Mouse (Mus musculus): ENCODE results near the gene Chd1. TPM values are rescaled to one million over a fixed set of nuclear protein-coding genes. Genes with fewer than 3 reads are reported as not detected.
A peak's percentile ranks its signal among the peaks of the same experiment; 100 is the strongest.

The Chd1 gene
- polyA plus RNA-seq, 1 experiment = 93.7 TPM

DNA sequence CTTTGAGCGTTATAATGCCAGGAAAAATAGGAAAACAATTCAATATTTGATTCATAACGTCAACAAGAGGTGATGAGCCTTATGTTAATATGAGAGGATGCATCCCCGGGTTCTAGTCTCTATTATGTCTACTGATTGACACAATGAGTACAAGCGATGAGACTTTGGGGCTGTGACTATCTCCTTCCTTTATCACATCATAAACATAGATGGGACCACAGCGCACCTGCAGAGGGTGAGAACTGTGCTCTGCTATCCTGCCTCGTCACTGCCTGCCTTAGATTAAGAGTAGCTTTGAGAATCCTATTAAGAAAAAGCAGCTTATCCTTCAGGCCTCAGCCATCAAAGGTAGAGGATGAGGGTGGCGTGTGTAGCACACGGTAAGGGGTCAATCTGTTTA lies 85.9 kb downstream of the Chd1 start:
- H3K27ac ChIP-seq (ENCODE audit: insufficient read depth, low read length) = no peak overlapping the region
- H3K9ac ChIP-seq (ENCODE audit: low read depth, poor library complexity, severe bottlenecking) = no peak overlapping the region
- TF ChIP-seq EP300 (IDR thresholded peaks at IDR 0.05; ENCODE audit: insufficient read depth, low read depth, low read length) (no peak), POLR2A (IDR thresholded peaks at IDR 0.05; ENCODE audit: insufficient read depth, low read length) (no peak), CTCF (IDR thresholded peaks at IDR 0.05; ENCODE audit: low read depth, low read length) (no peak)
- H3K4me3 ChIP-seq (ENCODE audit: low read depth, low read length) = no peak overlapping the region
- no peaks in the 10 kb centered on the region for H3K27me3 ChIP-seq (ENCODE audit: control insufficient read depth, insufficient read depth, low read length, poor library complexity, severe bottlenecking)
- H3K4me1 ChIP-seq (ENCODE audit: control insufficient read depth, insufficient read depth, low read length) = no peaks in the 10 kb centered on the region
- H3K36me3 ChIP-seq (ENCODE audit: control insufficient read depth, insufficient read depth, low read length, poor library complexity, severe bottlenecking) = no peaks in the 10 kb centered on the region
- H3K9me3 ChIP-seq (replicated peaks; ENCODE audit: control insufficient read depth, insufficient read depth, low read length, poor library complexity, severe bottlenecking) = no peaks in the 10 kb centered on the region

DNA sequence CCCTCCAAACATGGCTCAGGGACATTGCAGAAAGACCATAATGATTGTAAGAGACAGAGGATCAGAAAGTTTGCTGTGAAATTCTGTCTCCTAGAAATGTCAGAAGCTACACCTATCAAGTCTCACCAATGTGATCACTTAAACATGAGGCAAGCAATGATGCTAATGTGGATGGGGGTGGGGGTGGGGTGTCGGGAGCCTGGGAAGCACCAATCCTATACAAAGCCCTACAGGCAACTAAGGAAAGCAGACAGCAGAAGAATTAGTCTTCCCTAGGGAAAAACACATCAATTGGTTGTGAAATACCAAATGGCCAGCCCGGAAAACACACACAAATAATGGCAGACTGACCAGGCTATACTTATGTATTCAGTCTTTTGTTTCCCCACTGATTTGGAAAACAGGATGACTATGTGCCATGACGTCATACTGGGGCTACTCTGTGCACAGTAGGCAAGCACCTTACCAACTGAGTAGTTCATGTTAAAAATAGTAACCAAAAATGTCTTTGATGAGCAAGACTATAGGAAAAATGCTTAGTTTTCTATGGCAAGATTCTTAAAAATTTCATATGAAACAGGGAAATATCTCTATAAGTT lies 94.5 kb downstream of the Chd1 start:
- Histone ChIP-seq H3K36me3 (ENCODE audit: control insufficient read depth, insufficient read depth, low read length, poor library complexity, severe bottlenecking) (no peaks in the 10 kb centered on the region), H3K4me1 (ENCODE audit: control insufficient read depth, insufficient read depth, low read length) (no peaks in the 10 kb centered on the region), H3K4me3 (ENCODE audit: low read depth, low read length) (no peak overlapping the region), H3K27me3 (ENCODE audit: control insufficient read depth, insufficient read depth, low read length, poor library complexity, severe bottlenecking) (no peaks in the 10 kb centered on the region), H3K27ac (ENCODE audit: insufficient read depth, low read length) (no peak overlapping the region), H3K9me3 (replicated peaks; ENCODE audit: control insufficient read depth, insufficient read depth, low read length, poor library complexity, severe bottlenecking) (no peaks in the 10 kb centered on the region), H3K9ac (ENCODE audit: low read depth, poor library complexity, severe bottlenecking) (no peak overlapping the region)
- TF ChIP-seq POLR2A (IDR thresholded peaks at IDR 0.05; ENCODE audit: insufficient read depth, low read length) = no peak
- TF ChIP-seq CTCF (IDR thresholded peaks at IDR 0.05; ENCODE audit: low read depth, low read length) = no peak
- no peak for TF ChIP-seq EP300 (IDR thresholded peaks at IDR 0.05; ENCODE audit: insufficient read depth, low read depth, low read length)

DNA sequence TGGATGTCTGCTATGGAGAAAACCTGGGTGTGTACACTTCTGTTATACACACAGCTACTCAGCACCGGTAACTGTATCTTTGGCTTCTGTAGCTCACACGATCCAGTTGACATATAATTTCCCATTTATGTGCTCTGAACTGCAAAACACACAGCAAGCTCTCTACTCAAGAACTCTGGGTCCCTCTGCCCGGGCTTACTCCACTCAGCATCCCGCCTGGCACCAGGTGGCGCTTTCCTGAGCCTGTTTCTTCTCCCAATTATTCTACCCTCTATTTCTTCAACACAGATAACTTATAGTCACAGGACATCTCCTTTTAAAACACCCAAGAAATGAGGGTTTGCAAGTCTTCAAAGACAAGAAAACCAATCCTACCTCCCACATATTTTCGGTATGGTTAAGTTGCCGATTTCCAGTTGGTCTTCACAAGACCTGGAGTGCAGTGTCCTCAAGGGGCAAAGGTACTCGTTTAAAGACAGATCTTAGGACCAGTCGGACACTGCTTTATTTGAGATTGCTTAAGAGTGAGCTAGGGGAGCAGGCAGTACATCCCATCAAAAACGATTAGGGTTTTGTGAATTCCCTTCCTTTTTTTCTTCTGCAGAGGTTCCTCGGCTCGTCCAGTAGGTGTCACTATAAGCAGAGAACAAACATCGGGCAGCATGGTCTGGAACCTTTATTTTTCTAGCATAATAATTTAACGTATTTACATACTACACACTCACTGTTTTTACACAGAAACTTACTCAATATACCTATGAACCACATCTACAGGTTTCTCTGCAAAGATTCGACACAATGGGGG lies 99.4 kb downstream of the Chd1 start:
- H3K4me3 ChIP-seq (ENCODE audit: low read depth, low read length) = no peak overlapping the region

DNA sequence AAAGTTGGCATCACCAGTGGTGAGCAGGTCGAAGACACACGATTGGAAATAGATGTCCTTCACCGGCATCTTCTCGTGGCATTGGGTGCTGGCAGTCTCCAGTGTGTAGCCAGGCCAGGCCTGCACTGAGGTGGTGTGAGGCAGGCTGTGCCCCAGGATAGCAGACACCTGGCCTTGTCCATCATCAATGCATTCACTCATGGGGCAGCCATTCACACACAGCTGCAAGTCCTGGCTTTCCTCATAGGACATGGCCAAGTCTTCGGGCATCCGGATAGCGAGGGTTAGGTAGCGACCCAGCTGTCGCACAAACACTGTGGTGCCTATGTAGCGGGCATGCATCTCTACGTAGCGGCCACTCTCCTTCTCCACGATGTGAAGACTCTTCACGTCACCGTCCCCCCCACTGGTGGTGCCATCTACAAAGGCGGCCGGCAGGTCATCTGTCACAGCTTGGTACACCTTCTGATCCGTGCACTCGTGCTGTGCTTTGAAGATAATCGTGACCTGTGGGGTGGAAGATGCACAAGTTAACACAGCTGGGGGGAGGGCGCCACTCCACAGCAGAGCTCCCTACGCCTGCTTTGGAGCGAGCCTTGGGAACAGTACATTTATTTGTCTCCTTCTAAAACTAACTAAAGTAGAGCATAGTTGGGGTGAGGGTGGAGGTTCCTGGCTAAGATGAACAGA lies 102.7 kb downstream of the Chd1 start:
- Histone ChIP-seq H3K9me3 (replicated peaks; ENCODE audit: control insufficient read depth, insufficient read depth, low read length, poor library complexity, severe bottlenecking) (no peaks in the 10 kb centered on the region), H3K4me3 (ENCODE audit: low read depth, low read length) (no peak overlapping the region), H3K27me3 (ENCODE audit: control insufficient read depth, insufficient read depth, low read length, poor library complexity, severe bottlenecking) (no peaks in the 10 kb centered on the region), H3K4me1 (ENCODE audit: control insufficient read depth, insufficient read depth, low read length) (no peaks in the 10 kb centered on the region), H3K27ac (ENCODE audit: insufficient read depth, low read length) (no peak overlapping the region), H3K36me3 (ENCODE audit: control insufficient read depth, insufficient read depth, low read length, poor library complexity, severe bottlenecking) (peaks cover 7% of the 10 kb centered on the region; the same call in 1 of the 2 replicates), H3K9ac (ENCODE audit: low read depth, poor library complexity, severe bottlenecking) (no peak overlapping the region)
- TF ChIP-seq POLR2A (IDR thresholded peaks at IDR 0.05; ENCODE audit: insufficient read depth, low read length) (no peak), EP300 (IDR thresholded peaks at IDR 0.05; ENCODE audit: insufficient read depth, low read depth, low read length) (no peak), CTCF (IDR thresholded peaks at IDR 0.05; ENCODE audit: low read depth, low read length) (no peak)

More for the DNA sequence above, 99.4 kb downstream of the Chd1 start:
- no peaks in the 10 kb centered on the region for H3K4me1 ChIP-seq (ENCODE audit: control insufficient read depth, insufficient read depth, low read length)
- H3K27ac ChIP-seq (ENCODE audit: insufficient read depth, low read length) = no peak overlapping the region
- peaks cover 7% of the 10 kb centered on the region; the same call in 1 of the 2 replicates for H3K36me3 ChIP-seq (ENCODE audit: control insufficient read depth, insufficient read depth, low read length, poor library complexity, severe bottlenecking)
- H3K27me3 ChIP-seq (ENCODE audit: control insufficient read depth, insufficient read depth, low read length, poor library complexity, severe bottlenecking) = no peaks in the 10 kb centered on the region
- no peak overlapping the region for H3K9ac ChIP-seq (ENCODE audit: low read depth, poor library complexity, severe bottlenecking)
- no peaks in the 10 kb centered on the region for H3K9me3 ChIP-seq (replicated peaks; ENCODE audit: control insufficient read depth, insufficient read depth, low read length, poor library complexity, severe bottlenecking)
- TF ChIP-seq CTCF (IDR thresholded peaks at IDR 0.05; ENCODE audit: low read depth, low read length) (peak; percentile 54), POLR2A (IDR thresholded peaks at IDR 0.05; ENCODE audit: insufficient read depth, low read length) (no peak)

DNA sequence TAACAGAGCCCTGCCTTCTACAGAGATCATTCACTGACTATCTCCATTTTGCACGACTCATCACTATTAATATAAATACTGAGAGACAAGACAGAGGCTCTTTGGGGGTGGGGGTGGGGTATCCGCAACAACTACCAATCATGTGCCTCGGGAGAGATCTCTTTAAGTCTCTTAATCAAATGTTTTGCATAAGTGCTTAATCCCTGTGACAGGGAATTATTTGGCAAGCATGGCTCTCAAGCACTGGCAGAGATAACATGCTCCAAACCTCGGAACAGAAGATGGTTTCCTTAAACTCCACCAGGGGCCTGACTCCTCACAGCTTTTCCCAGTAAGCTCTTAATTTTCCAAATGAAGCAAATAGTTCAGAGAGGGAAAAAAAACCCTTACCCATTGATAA lies 103.2 kb downstream of the Chd1 start:
- no peak for TF ChIP-seq EP300 (IDR thresholded peaks at IDR 0.05; ENCODE audit: insufficient read depth, low read depth, low read length)
- no peak for TF ChIP-seq CTCF (IDR thresholded peaks at IDR 0.05; ENCODE audit: low read depth, low read length)
- TF ChIP-seq POLR2A (IDR thresholded peaks at IDR 0.05; ENCODE audit: insufficient read depth, low read length) = no peak
- Histone ChIP-seq H3K4me3 (ENCODE audit: low read depth, low read length) (no peak overlapping the region), H3K27me3 (ENCODE audit: control insufficient read depth, insufficient read depth, low read length, poor library complexity, severe bottlenecking) (no peaks in the 10 kb centered on the region), H3K9ac (ENCODE audit: low read depth, poor library complexity, severe bottlenecking) (no peak overlapping the region), H3K4me1 (ENCODE audit: control insufficient read depth, insufficient read depth, low read length) (no peaks in the 10 kb centered on the region), H3K27ac (ENCODE audit: insufficient read depth, low read length) (no peak overlapping the region), H3K9me3 (replicated peaks; ENCODE audit: control insufficient read depth, insufficient read depth, low read length, poor library complexity, severe bottlenecking) (no peaks in the 10 kb centered on the region), H3K36me3 (ENCODE audit: control insufficient read depth, insufficient read depth, low read length, poor library complexity, severe bottlenecking) (peaks cover 7% of the 10 kb centered on the region; the same call in 1 of the 2 replicates)
